Mouse (Mus musculus): Measurements from ENCODE around the gene Defb7. TPM values are rescaled to one million over a fixed set of nuclear protein-coding genes. Genes with fewer than 3 reads are reported as not detected.

Defb7 gene
- not detected in 2 replicates for polyA plus RNA-seq (2011; ENCODE audit: insufficient read depth, insufficient read length, low read depth, missing spikeins)

- no peaks in the 10 kb centered on the region for H3K36me3 ChIP-seq (ENCODE audit: control insufficient read depth, insufficient read depth, low read length, poor library complexity, severe bottlenecking)
- H3K27me3 ChIP-seq (ENCODE audit: control insufficient read depth, insufficient read depth, low read length, poor library complexity, severe bottlenecking): no peaks in the 10 kb centered on the region
- H3K27ac ChIP-seq (ENCODE audit: insufficient read depth, low read length): no peak within 1 kb of the TSS
- no peak within 1 kb of the TSS for H3K9ac ChIP-seq (ENCODE audit: low read depth, poor library complexity, severe bottlenecking)
- no peak for TF ChIP-seq POLR2A (IDR thresholded peaks at IDR 0.05; ENCODE audit: insufficient read depth, low read length)
- no peak for TF ChIP-seq EP300 (IDR thresholded peaks at IDR 0.05; ENCODE audit: insufficient read depth, low read depth, low read length)
- no peak for TF ChIP-seq CTCF (IDR thresholded peaks at IDR 0.05; ENCODE audit: low read depth, low read length)
- H3K4me1 ChIP-seq (ENCODE audit: control insufficient read depth, insufficient read depth, low read length): no peaks in the 10 kb centered on the region
- peaks cover 6% of the 10 kb centered on the region for H3K9me3 ChIP-seq (replicated peaks; ENCODE audit: control insufficient read depth, insufficient read depth, low read length, poor library complexity, severe bottlenecking)
- no peak within 1 kb of the TSS for H3K4me3 ChIP-seq (ENCODE audit: low read depth, low read length)
Observed at GRCm38 (mm10) chr8:19494797-19495196, at the start of gene Defb7. TSS of gene Defb7 (plus strand) at chr8:19495097.

GRCm38 (mm10) chr8:19446378-19446777 is 48.5 kb upstream of the Defb7 start:
- Histone ChIP-seq H3K4me3 (ENCODE audit: low read depth, low read length) (no peak overlapping the region), H3K27ac (ENCODE audit: insufficient read depth, low read length) (no peak overlapping the region), H3K9me3 (replicated peaks; ENCODE audit: control insufficient read depth, insufficient read depth, low read length, poor library complexity, severe bottlenecking) (no peaks in the 10 kb centered on the region), H3K36me3 (ENCODE audit: control insufficient read depth, insufficient read depth, low read length, poor library complexity, severe bottlenecking) (no peaks in the 10 kb centered on the region), H3K9ac (ENCODE audit: low read depth, poor library complexity, severe bottlenecking) (no peak overlapping the region), H3K27me3 (ENCODE audit: control insufficient read depth, insufficient read depth, low read length, poor library complexity, severe bottlenecking) (no peaks in the 10 kb centered on the region), H3K4me1 (ENCODE audit: control insufficient read depth, insufficient read depth, low read length) (no peaks in the 10 kb centered on the region)
- no peak for TF ChIP-seq EP300 (IDR thresholded peaks at IDR 0.05; ENCODE audit: insufficient read depth, low read depth, low read length)
- TF ChIP-seq POLR2A (IDR thresholded peaks at IDR 0.05; ENCODE audit: insufficient read depth, low read length): no peak
- TF ChIP-seq CTCF (IDR thresholded peaks at IDR 0.05; ENCODE audit: low read depth, low read length): no peak

GRCm38 (mm10) chr8:19461355-19461754 is 33.5 kb upstream of the Defb7 start:
- Histone ChIP-seq H3K9ac (ENCODE audit: low read depth, poor library complexity, severe bottlenecking) (no peak overlapping the region), H3K27me3 (ENCODE audit: control insufficient read depth, insufficient read depth, low read length, poor library complexity, severe bottlenecking) (no peaks in the 10 kb centered on the region; the same call in 1 of the 2 replicates), H3K27ac (ENCODE audit: insufficient read depth, low read length) (no peak overlapping the region), H3K36me3 (ENCODE audit: control insufficient read depth, insufficient read depth, low read length, poor library complexity, severe bottlenecking) (no peaks in the 10 kb centered on the region), H3K4me1 (ENCODE audit: control insufficient read depth, insufficient read depth, low read length) (no peaks in the 10 kb centered on the region), H3K4me3 (ENCODE audit: low read depth, low read length) (no peak overlapping the region), H3K9me3 (replicated peaks; ENCODE audit: control insufficient read depth, insufficient read depth, low read length, poor library complexity, severe bottlenecking) (no peaks in the 10 kb centered on the region)
- TF ChIP-seq CTCF (IDR thresholded peaks at IDR 0.05; ENCODE audit: low read depth, low read length): no peak
- TF ChIP-seq POLR2A (IDR thresholded peaks at IDR 0.05; ENCODE audit: insufficient read depth, low read length): no peak
- TF ChIP-seq EP300 (IDR thresholded peaks at IDR 0.05; ENCODE audit: insufficient read depth, low read depth, low read length): no peak

GRCm38 (mm10) chr8:19469026-19469425 is 25.9 kb upstream of the Defb7 start:
- Histone ChIP-seq H3K4me1 (ENCODE audit: control insufficient read depth, insufficient read depth, low read length) (no peaks in the 10 kb centered on the region), H3K27ac (ENCODE audit: insufficient read depth, low read length) (no peak overlapping the region), H3K4me3 (ENCODE audit: low read depth, low read length) (no peak overlapping the region), H3K9me3 (replicated peaks; ENCODE audit: control insufficient read depth, insufficient read depth, low read length, poor library complexity, severe bottlenecking) (no peaks in the 10 kb centered on the region), H3K27me3 (ENCODE audit: control insufficient read depth, insufficient read depth, low read length, poor library complexity, severe bottlenecking) (no peaks in the 10 kb centered on the region), H3K36me3 (ENCODE audit: control insufficient read depth, insufficient read depth, low read length, poor library complexity, severe bottlenecking) (no peaks in the 10 kb centered on the region), H3K9ac (ENCODE audit: low read depth, poor library complexity, severe bottlenecking) (no peak overlapping the region)
- no peak for TF ChIP-seq EP300 (IDR thresholded peaks at IDR 0.05; ENCODE audit: insufficient read depth, low read depth, low read length)
- TF ChIP-seq POLR2A (IDR thresholded peaks at IDR 0.05; ENCODE audit: insufficient read depth, low read length): no peak

GRCm38 (mm10) chr8:19500524-19500923 is 5.6 kb downstream of the Defb7 start:
- no peaks in the 10 kb centered on the region for H3K36me3 ChIP-seq (ENCODE audit: control insufficient read depth, insufficient read depth, low read length, poor library complexity, severe bottlenecking)
- TF ChIP-seq EP300 (IDR thresholded peaks at IDR 0.05; ENCODE audit: insufficient read depth, low read depth, low read length): no peak
- no peak for TF ChIP-seq POLR2A (IDR thresholded peaks at IDR 0.05; ENCODE audit: insufficient read depth, low read length)
- TF ChIP-seq CTCF (IDR thresholded peaks at IDR 0.05; ENCODE audit: low read depth, low read length): no peak
- no peak overlapping the region for H3K4me3 ChIP-seq (ENCODE audit: low read depth, low read length)
- H3K27ac ChIP-seq (ENCODE audit: insufficient read depth, low read length): no peak overlapping the region
- H3K4me1 ChIP-seq (ENCODE audit: control insufficient read depth, insufficient read depth, low read length): no peaks in the 10 kb centered on the region
- no peak overlapping the region for H3K9ac ChIP-seq (ENCODE audit: low read depth, poor library complexity, severe bottlenecking)
- H3K9me3 ChIP-seq (replicated peaks; ENCODE audit: control insufficient read depth, insufficient read depth, low read length, poor library complexity, severe bottlenecking): peaks cover 8% of the 10 kb centered on the region
- H3K27me3 ChIP-seq (ENCODE audit: control insufficient read depth, insufficient read depth, low read length, poor library complexity, severe bottlenecking): no peaks in the 10 kb centered on the region

- TF ChIP-seq CTCF (IDR thresholded peaks at IDR 0.05; ENCODE audit: low read depth, low read length) (no peak), EP300 (IDR thresholded peaks at IDR 0.05; ENCODE audit: insufficient read depth, low read depth, low read length) (no peak), POLR2A (IDR thresholded peaks at IDR 0.05; ENCODE audit: insufficient read depth, low read length) (no peak)
- Histone ChIP-seq H3K27me3 (ENCODE audit: control insufficient read depth, insufficient read depth, low read length, poor library complexity, severe bottlenecking) (peaks cover 29% of the 10 kb centered on the region), H3K36me3 (ENCODE audit: control insufficient read depth, insufficient read depth, low read length, poor library complexity, severe bottlenecking) (no peaks in the 10 kb centered on the region), H3K4me3 (ENCODE audit: low read depth, low read length) (peak overlapping the region; percentile 56), H3K27ac (ENCODE audit: insufficient read depth, low read length) (no peak overlapping the region), H3K9ac (ENCODE audit: low read depth, poor library complexity, severe bottlenecking) (peak overlapping the region; percentile 90), H3K9me3 (replicated peaks; ENCODE audit: control insufficient read depth, insufficient read depth, low read length, poor library complexity, severe bottlenecking) (0 out of 2 replicates have a peak, but pooled peaks cover 6% of the 10 kb centered on the region), H3K4me1 (ENCODE audit: control insufficient read depth, insufficient read depth, low read length) (no peaks in the 10 kb centered on the region)
Observed at GRCm38 (mm10) chr8:19535195-19535829, 40.4 kb downstream of the Defb7 start.
